Mouse (Mus musculus) myocyte (in vitro differentiated cells): Measurements from ENCODE around the gene Tmem237.

Experiments
- E2F4 ChIP-seq: IDR thresholded peaks from one replicate; pipeline ENCODE4 v1.6.1; 2011; ENCODE audit warnings: mild to moderate bottlenecking, control low read depth, moderate library complexity; ENCODE audit not compliant: insufficient read depth
- POLR2A ChIP-seq: IDR thresholded peaks from one replicate; pipeline ENCODE4 v1.6.1; 2011; ENCODE audit warnings: low read depth, mild to moderate bottlenecking, control low read depth, moderate library complexity; ENCODE audit not compliant: insufficient read length

DNA sequence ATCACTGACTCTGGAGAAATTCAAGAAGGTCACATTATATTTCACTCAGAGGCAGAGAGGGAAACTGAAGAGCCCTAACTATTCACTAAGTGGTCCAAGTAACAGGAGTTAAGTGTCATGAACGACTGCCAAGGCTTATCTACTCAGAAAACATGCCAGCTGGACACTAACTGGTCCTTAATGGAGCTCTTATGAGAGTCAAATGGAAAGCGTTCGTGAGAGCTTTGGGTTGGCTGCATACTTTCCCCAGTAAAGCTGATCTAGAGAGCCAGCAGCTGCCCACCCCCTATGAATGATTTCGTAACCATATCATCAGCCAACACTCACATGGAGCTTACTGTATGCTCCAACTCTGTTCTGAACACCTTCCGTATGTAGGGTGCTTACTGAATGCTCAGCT lies 14.2 kb upstream of the Tmem237 start:
- TF ChIP-seq E2F4 (no peak), POLR2A (no peak)
